Mouse (Mus musculus): Measurements from ENCODE around the gene Usp3.
A peak's percentile ranks its signal among the peaks of the same experiment; 100 is the strongest.

Usp3 gene

DNA sequence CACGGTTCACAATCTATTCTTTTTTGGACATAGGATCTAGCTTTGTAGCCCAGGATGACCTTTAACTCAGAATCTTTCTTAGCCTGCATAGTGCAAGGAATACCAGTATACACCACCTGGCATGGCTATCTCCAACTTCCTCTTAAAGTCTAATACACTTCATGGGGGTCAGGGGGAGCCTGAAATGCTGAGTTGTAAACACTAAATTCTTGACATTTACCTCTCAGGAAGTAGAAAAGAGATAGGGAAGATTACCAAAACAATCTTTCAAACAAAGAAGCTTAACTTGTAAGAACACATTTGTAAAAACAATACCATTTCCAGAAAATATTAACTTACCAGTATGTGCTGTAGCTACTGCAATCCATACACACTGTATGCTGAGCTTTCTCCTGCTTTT lies 30.7 kb downstream of the Usp3 start:
- no peak for DNase-seq

DNA sequence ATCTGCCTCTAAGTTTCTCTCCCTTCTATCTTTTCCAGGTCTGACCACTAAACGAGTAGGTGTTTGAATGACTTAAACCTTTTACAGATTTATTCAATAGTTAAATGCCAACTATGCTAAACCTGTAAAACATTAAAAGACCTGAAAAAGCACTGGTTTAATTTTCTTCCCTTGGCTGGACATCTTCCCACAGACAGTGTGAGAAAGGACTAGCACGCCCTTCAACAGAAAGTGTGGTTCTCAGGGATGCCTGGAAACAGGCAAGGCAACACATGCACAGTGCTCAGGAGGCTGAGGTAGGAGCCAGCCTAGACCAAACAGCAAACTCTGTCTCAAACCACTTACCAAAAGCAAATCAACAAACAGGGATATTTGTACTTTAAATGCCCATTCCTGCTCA lies 31.4 kb downstream of the Usp3 start:
- no peak for DNase-seq

GRCm38 (mm10) chr9:66560728-66561127 lies 32.2 kb downstream of the Usp3 start:
- no peak for DNase-seq

- DNase-seq: peak in 1 of 2 experiments; percentile 9
These were observed 32.6 kb downstream of the Usp3 start for GRCm38 (mm10) chr9:66560295-66560694.

GRCm38 (mm10) chr9:66558971-66559370 lies 34.0 kb downstream of the Usp3 start:
- no peak for DNase-seq

DNA sequence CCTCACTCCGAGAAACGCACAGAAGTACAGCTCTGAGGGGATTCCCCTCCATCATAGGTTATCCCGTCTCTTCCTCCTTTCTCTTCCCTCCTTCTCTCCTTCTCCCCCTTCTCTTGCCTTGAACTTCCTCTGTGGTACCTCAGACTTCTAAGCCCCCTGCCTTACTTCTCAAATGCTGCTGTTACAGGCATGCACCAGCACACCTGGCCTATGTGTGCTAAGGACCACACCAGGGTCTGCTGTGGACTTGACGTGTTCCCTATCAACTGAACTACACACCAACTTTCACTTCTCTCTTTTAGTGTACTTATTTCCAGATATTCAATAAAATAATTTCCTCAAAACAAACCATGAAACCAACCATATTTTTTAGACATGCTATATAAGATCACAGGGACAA lies 50.2 kb downstream of the Usp3 start:
- no peak for DNase-seq

DNA sequence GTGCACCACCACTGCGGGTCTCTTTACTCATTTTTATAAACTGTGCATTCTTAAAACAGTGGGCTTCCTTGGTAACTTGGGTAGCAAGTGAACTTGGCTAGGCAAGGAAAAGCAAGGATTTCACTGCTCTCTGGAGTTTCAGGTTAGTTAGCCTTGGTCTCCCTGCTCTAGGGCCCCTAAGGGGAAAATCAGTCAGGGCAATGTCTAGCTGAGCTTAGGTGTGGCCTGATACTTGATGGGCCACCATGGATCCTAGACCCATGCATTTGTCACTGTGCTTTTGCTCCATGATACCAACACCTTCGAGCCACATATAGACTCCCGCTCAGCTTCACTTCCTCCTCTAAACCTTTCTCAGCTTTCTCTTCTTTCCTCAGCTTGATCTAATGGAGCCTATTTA lies 71.3 kb downstream of the Usp3 start:
- no peak for DNase-seq

GRCm38 (mm10) chr9:66520299-66520698 lies 72.6 kb downstream of the Usp3 start:
- DNase-seq: no peak

GRCm38 (mm10) chr9:66518901-66519300 lies 74.0 kb downstream of the Usp3 start:
- DNase-seq: no peak

DNA sequence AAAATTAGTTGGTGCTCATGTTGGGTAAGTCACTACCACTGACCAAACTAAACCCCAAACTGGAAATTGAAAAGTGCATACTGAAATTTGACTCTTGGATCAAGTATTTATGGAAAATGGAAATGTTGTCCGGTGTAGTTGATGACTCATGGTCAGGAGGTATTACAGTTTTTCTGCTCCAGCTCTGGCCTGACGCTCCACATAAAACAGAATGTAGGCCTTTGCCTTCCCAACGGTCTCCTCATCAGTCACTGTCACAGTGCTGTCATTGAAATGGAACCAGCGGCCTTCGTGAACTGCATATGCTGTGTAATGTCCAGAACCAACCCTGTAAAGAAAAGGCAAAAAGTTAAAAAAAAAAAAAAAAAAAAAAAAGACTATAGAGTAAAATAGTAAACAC lies 74.7 kb downstream of the Usp3 start:
- no peak for DNase-seq

- DNase-seq: no peak
These were observed 75.2 kb downstream of the Usp3 start for GRCm38 (mm10) chr9:66517746-66518145.

GRCm38 (mm10) chr9:66516296-66516940 lies 76.5 kb downstream of the Usp3 start:
- no peak for DNase-seq

DNA sequence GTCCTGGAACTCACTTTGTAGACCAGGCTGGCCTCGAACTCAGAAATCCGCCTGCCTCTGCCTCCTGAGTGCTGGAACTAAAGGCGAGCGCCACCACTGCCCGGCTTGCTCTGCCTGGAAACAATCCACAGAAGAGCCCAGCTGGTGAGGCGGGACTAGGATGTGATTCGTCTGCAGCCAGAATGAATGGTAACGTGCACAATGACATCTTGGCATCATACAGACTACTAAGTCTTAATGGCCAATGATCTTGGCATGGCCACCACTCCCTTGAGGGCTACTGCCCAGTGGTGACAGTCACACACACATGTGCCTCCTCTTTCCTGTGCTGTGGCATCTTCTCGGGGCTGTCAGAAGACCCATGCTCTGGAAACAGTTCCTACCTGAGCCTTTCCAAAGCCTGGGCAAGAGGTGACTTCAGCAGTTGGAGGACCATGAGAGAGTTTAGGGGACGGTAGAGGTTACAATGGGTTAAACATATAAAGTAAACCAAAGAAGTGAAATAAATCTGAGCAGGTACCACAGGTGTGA lies 77.2 kb downstream of the Usp3 start:
- DNase-seq: no peak

GRCm38 (mm10) chr9:66515115-66515514 lies 77.8 kb downstream of the Usp3 start:
- no peak for DNase-seq

DNA sequence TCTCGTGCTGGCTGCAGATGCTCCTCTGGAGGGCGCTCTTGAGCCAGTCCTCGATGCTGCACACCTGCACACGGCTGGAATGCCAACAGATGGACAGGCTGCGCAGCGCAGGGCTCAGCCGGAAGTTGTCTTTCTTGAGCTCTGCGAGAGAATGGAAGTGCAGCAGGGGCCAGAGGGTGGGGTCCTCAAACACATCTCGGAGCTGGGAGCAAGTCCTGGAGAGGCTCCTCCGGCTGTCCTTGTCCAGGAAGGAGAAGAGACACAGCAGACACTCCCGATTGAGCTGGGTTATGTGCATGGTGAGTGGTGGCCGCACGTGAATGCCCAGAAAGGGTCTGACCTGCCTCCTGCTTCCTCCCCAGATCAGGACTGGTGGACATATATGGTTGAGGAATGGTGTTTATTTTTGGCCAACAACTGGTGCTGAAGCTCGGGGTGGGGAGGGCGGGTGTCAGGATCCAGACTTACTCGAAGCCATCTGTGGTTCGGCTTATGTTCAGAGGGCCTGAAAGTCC lies 78.6 kb downstream of the Usp3 start, which contains the start of gene Fbxl22:
Gene Fbxl22 (minus strand): TSS at position 338 of the 515 bp plus-strand sequence.
- DNase-seq: peak in 1 of 2 experiments; percentile 34

GRCm38 (mm10) chr9:66513661-66514255 lies 79.2 kb downstream of the Usp3 start:
- DNase-seq: no peak

GRCm38 (mm10) chr9:66513150-66513549 lies 79.8 kb downstream of the Usp3 start:
- DNase-seq: no peak

GRCm38 (mm10) chr9:66512351-66512671 lies 80.6 kb downstream of the Usp3 start:
- DNase-seq: peak; percentile 75 to 76

DNA sequence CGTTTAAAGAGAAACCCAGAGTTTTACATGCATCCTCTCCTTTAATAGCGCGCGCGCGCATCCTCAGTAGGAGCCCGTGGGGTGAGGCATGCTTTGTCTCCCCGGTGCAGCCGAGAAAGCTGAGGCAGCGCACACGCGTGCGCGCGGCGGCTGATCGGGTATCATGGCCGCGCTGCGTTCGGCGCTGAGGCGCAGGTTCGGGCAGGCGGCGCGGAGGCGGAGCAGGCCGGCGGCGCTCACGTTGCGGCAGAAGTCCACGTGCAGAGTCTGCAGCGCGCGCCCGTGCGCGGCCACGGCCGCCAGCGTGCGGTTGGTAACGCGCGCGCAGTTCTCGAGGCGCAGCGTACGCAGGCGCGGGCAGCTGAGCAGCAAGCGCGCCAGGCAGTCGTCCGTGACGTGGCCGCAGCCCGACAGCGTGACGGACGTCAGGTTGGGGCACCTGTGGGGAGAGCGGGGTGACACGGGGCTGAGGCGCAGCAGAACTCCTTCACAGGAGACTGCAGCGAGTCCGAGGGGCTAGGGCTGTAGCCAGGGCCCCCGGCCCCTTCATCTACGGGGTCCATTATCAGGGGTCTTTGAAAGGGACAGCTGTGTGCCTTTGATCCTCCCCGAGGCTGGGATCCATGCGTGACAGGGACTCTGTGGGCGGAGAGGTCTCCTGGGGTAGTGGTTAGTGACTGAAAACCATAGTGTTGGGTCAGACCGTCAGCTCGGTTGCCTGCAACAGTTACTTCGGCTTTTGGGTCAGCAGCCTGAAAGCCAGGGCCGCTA lies 81.2 kb downstream of the Usp3 start:
- DNase-seq: peak; percentile 85 to 88

DNA sequence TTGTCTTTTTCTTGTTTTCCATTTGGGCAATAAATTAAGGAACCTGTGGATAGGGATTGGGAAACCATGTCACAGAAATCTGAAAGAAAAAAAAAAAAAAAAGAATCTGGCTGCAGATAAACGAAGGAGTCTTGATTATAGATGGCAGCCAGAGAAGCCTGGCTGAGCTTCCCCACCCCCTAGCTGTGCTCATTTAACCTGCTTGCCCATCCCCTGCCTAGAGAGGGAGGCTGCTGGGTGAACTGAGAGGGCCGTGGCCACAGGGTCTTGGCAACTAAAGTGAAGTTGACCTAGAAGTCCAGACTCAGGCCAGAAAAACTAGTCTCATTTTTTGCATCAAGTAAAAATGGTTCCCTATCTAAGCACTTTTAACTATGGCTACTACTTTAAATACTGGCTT lies 82.0 kb downstream of the Usp3 start:
- no peak for DNase-seq

DNA sequence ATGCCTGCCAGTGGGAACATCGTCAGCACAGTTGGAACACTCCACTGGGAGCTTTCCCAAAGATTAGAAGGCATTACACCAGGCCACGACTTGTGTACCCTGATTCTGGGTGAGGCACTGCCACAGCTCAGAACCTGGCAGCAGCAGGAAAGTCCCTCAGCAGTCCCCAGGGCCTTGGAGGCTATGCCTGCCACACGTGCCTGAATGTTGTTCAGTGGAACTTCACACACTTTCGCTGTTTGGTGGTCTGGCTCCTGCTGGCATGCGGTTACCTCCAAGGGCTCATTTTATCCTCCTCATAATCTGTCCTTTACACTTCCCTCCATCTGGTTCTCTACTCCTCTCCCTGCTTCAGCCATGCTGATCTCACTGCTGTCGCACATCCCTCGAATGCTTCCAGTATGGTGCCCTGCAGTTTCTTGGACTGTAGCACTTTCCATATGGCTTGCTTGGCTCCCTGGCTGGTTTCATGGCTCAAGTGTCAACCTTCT lies 82.5 kb downstream of the Usp3 start:
- DNase-seq: no peak

DNA sequence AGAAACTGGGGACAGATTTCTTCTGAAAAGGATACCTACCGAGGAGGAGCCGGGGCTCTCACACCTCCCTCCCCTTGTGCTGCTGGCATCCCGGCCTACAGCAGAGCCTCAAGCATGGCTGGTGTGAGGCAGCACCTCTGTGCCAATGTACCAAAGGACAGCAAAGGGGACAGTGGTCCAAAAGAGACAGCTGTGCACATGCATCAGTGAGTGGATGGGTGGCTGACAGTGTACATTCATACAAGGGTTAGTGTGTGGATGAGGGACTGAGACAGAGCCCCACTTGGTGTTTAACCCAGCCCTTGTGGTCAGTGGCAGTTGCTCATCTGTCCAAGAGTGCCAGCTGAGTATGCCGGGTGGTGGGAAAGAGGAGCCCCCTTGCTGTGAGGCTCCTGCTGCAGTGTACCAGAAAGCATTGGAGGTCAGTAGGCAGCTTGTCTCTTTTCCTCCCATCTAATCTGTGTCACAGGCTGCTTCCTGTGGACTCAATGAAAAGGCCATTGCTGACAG lies 84.0 kb downstream of the Usp3 start:
- DNase-seq: no peak

DNA sequence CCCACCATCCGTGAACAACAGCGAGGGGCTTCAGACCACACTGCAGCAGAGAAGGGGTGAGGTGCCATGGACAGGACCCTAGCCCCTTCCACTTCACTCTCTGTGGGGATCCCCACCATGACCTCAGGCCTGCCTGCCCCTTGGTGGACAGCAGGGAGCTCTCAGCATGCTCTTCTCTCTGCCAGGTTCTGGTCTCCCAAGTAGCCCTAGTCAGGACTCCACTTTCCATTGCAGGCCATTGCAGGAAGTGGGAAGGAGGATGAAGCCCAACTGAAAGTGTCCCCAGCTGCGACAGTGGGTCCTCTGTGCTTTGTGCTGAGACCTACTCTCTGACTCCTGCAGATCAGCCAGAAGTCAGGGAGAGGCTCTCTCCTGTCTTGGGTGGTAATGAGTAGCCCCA lies 85.3 kb downstream of the Usp3 start:
- no peak for DNase-seq
